Mouse (Mus musculus): ENCODE measurements around the gene Irf2bp2. TPM values are rescaled to one million over a fixed set of nuclear protein-coding genes. Genes with fewer than 3 reads are reported as not detected.

Irf2bp2 gene
- total RNA-seq, 1 experiment from 2014 or later, result 82.6 TPM

Other genes with a start within 250 kb of the Irf2bp2 start
- 31.9 and 36.4 TPM in 2 replicates for gene Coa6, start 171.5 kb downstream of the Irf2bp2 start, total RNA-seq (2021)
- 8.9 and 9.3 TPM in 2 replicates for gene Tarbp1, start 118.9 kb downstream of the Irf2bp2 start, total RNA-seq (2021)

All from adrenal gland, postnatal 25 days (tissue).